Mouse (Mus musculus): ENCODE data around the gene Bbs9.

Gene Bbs9

DNA sequence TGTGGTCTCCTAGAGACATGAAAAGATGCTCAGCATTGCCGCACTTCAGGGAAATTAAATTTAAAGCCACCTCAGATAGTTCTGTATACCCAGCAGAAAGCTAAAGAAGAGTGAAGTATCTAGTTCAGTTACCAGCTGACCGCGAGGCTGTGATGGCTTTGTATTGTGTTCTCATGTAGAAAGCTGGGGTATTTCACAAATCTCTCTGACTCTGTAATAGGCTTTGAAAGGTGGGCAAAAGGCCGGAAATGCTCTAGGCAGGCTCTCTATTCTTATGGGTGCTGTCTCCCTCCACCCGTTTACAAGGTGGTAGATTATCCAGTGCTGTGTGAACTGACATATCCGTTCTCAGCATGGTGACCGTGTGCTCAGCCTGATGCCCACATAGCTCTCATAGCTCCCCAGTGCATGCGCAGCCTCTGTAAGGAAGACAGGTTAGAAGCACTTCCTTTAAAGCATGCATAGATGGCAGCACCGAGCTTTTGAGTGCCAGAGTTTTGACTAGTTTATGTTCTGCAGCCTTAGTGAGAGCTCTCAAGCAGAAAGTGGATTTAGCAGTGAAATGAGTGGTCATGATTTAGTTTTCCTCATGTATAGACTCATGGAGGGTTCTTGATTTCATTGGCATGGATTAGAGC is 57.4 kb downstream of the Bbs9 start:
- peak; percentile 13 for DNase-seq (ENCODE audit: low spot score)

GRCm38 (mm10) chr9:22537767-22538373 is 62.4 kb downstream of the Bbs9 start:
- no peak for DNase-seq (ENCODE audit: low spot score)

DNA sequence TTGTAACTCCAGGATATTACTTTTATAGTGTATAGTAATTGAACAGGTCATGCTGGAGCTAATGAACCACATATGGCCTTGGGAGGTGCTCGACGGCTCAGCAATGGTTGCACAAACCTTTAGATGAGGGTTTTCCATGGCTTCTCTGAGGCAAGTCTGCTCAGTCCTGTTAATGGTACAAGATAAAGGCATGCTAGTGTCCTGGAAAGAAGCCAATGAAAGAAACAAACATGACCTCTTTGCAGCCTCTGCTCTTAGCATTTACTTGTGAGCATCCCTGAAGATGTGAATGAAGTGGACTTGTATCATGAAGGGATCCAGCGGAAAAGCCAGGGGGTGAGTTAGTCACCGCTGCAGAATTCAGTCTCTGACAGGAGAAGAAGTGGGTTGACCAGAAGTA is 64.0 kb downstream of the Bbs9 start:
- DNase-seq (ENCODE audit: low spot score), result no peak

- no peak for DNase-seq (ENCODE audit: low spot score)
Measured at GRCm38 (mm10) chr9:22541130-22541529, 65.6 kb downstream of the Bbs9 start.

- no peak for DNase-seq (ENCODE audit: low spot score)
Measured at GRCm38 (mm10) chr9:22543467-22543866, 68.0 kb downstream of the Bbs9 start.

GRCm38 (mm10) chr9:22544349-22545341 is 69.1 kb downstream of the Bbs9 start:
- DNase-seq (ENCODE audit: low spot score), result no peak

- DNase-seq (ENCODE audit: low spot score), result no peak
Measured at GRCm38 (mm10) chr9:22551273-22551672, 75.8 kb downstream of the Bbs9 start.

GRCm38 (mm10) chr9:22556076-22556475 is 80.6 kb downstream of the Bbs9 start:
- no peak for DNase-seq (ENCODE audit: low spot score)

DNA sequence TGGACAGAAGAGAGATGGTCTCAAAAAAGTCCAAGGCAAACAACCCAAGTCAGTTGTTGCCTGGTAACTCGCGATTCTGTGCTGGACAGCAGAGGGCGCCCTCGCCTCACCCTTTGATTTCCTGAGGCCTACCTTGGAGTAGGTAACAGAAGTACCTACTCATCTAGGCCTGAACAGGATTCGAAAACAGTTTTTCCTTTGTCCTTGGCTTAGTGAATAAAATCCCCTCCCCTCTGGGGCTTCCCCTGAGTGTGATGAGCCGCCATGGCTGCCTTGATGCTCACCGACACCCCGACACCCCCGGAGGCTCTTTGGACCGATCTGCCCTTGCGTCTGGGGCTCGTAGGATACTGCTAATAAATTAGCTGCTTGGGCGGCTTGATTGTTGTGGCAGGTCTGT is 82.0 kb downstream of the Bbs9 start:
- DNase-seq (ENCODE audit: low spot score), result peak; percentile 60

GRCm38 (mm10) chr9:22563612-22564347 is 88.3 kb downstream of the Bbs9 start:
- DNase-seq (ENCODE audit: low spot score), result no peak

DNA sequence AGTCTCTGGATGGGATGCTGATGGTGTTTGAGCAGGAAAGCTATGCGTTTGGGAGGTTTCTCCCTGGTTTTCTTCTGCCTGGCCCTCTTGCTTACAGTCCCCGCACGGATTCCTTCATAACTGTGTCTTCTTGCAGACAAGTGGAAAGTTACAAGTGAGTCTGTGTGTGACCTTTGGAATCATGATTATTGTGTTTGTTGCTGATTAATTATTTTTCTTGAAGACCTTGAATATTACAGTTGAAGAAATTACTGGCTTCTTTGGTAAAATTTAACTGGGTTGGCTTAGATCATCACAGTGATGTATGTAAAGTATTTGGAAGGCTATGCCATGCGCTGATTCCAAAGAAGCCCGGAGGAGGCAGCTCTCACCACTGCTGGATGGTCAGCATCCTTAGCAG is 92.2 kb downstream of the Bbs9 start:
- no peak for DNase-seq (ENCODE audit: low spot score)

DNA sequence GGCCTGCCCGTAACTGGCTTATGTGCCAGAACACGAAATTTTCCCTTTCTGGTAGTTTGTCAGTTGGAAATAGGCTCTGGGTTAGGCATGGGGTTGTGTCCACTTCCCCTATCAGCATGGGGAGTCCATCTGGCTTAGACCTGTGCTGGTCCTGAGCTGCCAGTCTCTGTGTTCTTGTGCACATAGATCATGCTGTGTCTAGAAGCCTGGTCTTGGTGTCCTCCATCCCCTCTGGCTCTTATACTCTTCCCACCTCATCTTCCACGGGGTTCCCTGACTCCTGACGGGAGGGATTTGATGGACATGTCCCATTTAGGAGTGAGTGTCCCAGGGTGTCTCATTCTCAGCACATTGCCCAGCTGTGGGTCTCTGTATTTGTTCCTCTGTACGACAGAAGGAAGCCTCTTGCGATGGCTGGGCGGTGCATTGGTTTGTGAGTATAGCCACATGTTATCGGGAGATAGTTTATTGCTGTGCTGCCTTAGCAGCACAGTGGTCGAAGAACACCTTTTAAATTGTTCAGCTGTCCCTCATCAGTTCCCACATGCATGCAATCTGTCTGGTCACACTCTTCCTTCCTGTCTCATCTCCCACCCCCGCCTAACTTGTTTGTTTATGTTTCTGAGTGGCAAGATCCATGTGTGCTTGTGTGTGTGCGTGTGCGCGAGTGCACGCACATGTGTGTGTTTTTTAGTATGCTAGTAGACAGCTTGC is 101.1 kb downstream of the Bbs9 start:
- DNase-seq (ENCODE audit: low spot score), result no peak

GRCm38 (mm10) chr9:22578266-22578665 is 102.8 kb downstream of the Bbs9 start:
- DNase-seq (ENCODE audit: low spot score), result no peak

DNA sequence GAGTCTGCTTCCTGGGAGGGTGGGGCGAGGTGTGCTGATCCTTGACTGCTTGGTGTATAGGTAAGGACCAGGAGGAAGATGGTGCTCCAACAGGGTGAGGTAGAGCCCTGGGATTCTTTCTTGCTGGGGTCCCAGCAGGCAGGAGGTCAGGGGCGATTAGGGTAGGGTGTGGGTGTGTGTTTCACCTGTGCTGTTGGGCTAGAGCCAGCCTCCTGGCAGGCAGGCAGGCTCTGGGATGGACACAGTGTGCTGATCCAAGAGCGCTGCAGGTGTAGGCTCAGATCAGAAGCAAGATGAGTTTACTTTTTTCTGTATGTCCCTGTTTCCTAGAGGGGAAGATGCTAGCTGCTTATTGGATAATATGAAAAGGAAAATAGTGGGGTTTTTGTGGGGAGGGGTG is 108.7 kb downstream of the Bbs9 start:
- no peak for DNase-seq (ENCODE audit: low spot score)

DNA sequence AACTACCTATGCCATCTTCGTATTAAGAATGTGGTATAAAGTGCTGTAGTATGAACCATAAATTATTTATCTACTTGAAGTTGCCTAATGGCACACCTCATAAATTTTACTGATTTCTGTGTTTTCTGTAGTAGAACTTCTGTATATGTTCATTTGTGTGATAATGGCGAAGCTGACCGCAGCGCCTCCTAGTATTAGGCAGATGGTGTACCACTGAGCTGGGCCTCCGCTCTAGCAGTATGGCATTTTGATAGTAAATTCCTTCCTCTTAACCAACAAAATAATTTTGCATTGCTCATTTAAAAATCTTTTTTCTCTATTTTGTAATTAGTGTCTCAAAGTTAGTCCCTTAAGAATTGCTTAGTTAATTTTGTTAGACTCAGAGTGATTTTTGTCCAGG is 117.5 kb downstream of the Bbs9 start:
- no peak for DNase-seq (ENCODE audit: low spot score)

DNA sequence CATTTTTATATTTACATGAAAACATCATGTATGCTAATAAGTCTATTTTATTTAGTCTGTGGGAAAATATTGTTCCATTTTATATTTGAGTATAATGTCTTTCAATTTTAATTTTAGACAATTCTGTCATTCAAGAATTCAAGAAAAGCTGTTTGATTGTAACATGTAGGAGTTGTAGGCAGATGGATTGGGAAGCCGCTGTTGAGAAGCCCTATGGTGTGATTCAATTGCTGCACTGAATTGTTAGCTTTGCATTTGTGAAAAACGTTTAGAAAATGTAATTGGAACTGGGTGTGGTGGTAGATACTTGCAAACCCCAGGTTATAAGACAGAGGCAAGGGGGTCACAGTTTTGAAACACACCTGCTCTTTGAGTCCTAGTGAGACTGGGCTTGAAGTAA is 121.1 kb downstream of the Bbs9 start:
- no peak for DNase-seq (ENCODE audit: low spot score)

- no peak for DNase-seq (ENCODE audit: low spot score)
Measured at GRCm38 (mm10) chr9:22613271-22613824, 137.8 kb downstream of the Bbs9 start.

GRCm38 (mm10) chr9:22619245-22619644 is 143.7 kb downstream of the Bbs9 start:
- DNase-seq (ENCODE audit: low spot score), result no peak

- DNase-seq (ENCODE audit: low spot score), result peak; percentile 21
Measured at GRCm38 (mm10) chr9:22624966-22625365, 149.5 kb downstream of the Bbs9 start.

DNA sequence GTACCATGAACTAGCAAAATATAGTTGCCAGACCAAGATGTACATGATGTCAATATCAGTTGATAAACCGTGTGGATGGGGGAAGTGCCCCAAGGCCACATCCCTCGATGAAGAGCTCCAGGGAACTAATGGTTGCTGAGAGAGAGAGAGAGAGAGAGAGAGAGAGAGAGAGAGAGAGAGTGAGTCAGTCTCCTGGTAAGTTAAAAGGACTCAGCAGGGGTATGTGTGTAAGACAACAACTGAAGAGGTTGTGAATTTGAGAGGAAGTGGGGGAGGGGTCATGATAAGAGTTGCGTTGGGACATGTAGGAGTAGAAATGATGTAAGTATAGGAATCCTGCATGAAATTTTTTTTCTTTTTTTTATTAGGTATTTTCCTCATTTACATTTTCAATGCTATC is 150.5 kb downstream of the Bbs9 start:
- DNase-seq (ENCODE audit: low spot score), result no peak

GRCm38 (mm10) chr9:22627912-22628311 is 152.4 kb downstream of the Bbs9 start:
- no peak for DNase-seq (ENCODE audit: low spot score)

All from ovary, postnatal 14 days (tissue).